Comparison of ENCODE assay signal across 21 mouse cellular contexts in the genomic region with DNA sequence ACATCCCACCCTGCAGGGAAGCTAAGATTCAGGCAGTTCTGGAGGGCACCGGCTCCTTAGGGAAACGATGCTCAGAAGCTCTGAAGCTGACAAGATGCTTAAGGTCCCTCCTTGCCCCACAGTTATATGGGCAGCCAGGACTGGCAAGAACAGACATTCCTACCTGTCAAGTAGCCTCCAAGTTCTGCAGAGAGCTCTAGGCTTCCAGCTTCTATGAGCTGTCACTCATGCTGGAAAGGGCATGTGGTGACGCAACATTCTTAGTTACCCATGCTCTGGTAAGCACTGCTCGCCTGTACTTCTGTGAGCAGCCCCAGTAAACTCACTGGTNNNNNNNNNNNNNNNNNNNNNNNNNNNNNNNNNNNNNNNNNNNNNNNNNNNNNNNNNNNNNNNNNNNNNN.
DNase-seq lines count a peak whose midpoint lies in the region; TF ChIP-seq lines count a peak whose summit lies in the region.
"Had no signal": no experiment of that assay in that cellular context is flagged by ENCODE, and none has a peak within 500 bp of the region (broad histone marks: within the 10 kb centered on the region; RNA-seq: fewer than 3 reads in every experiment).

No protein-coding gene starts in this region.

- peak; percentile 47 for DNase-seq in adrenal gland, adult 2 months
- no peak for DNase-seq in adrenal gland, adult 18-20 months (ENCODE audit: low spot score in 2 of 2)
- DNase-seq in heart, adult 11 months, result peak; percentile 45
- no peak for DNase-seq in heart, postnatal 10 days
- DNase-seq in lung, postnatal 36 days, result peak; percentile 19
- DNase-seq in lung, adult 18-20 months, result no peak
- DNase-seq in ovary, postnatal 10 days (ENCODE audit: low spot score), result no peak
- DNase-seq: adrenal gland, adult 8-10 months; B cell, adult 2 months; cerebellum, adult 11-12 months; cerebellum, adult 2 months; cerebellum, adult 9-10 months; cerebellum, postnatal 14 days; cerebellum, postnatal 36 days; embryo, embryonic 11 days had no signal

- no peak overlapping the region for H3ac ChIP-seq in C2C12 (ENCODE audit: control insufficient read depth, insufficient read length, low read depth)

- TF ChIP-seq CTCF in C2C12 (IDR thresholded peaks at IDR 0.05; ENCODE audit: control insufficient read depth, insufficient read depth, insufficient read length), result no peak

- no peaks in the 10 kb centered on the region for H3K27me3 ChIP-seq in C2C12 (ENCODE audit: control insufficient read depth, insufficient read depth, insufficient read length)
- H3K27me3 ChIP-seq: embryonic facial prominence, embryonic 13.5 days; embryonic facial prominence, embryonic 15.5 days; forebrain, embryonic 12.5 days had no signal

- no peak overlapping the region for H3K4me3 ChIP-seq in C2C12 (ENCODE audit: insufficient read depth, poor library complexity, severe bottlenecking)
- H3K4me3 ChIP-seq: embryonic facial prominence, embryonic 13.5 days; embryonic facial prominence, embryonic 15.5 days; erythroblast, embryonic 14.5 days; forebrain, embryonic 10.5 days; forebrain, embryonic 12.5 days had no signal

- H3K79me3 ChIP-seq in C2C12 (ENCODE audit: low read depth), result no peaks in the 10 kb centered on the region

- no peaks in the 10 kb centered on the region for H3K79me2 ChIP-seq in C2C12 (ENCODE audit: control insufficient read depth, insufficient read depth)

- no peaks in the 10 kb centered on the region for H3K36me3 ChIP-seq in C2C12 (ENCODE audit: control insufficient read depth, insufficient read depth)
- H3K36me3 ChIP-seq: embryonic facial prominence, embryonic 13.5 days; embryonic facial prominence, embryonic 15.5 days; forebrain, embryonic 10.5 days; forebrain, embryonic 12.5 days had no signal

- intact Hi-C loops in heart, postnatal 10 days (cut with DNase I), result no loop called here

TF ChIP-seq in C2C12, 6 proteins besides CTCF, POLR2A, EP300 and RAD21:
- TF ChIP-seq MYOD1 (IDR thresholded peaks at IDR 0.05; ENCODE audit: control insufficient read depth, insufficient read length, low read depth), result no peak
- TF ChIP-seq CEBPB (IDR thresholded peaks at IDR 0.05; ENCODE audit: low read depth), result peak; percentile 12

Comparison
In these comparisons a context has a peak if more than half of its experiments do, and no peak if none do; other contexts are left out.
1. DNase-seq: peak in adrenal gland, adult 2 months (single experiment), heart, adult 11 months (single experiment) and lung, postnatal 36 days (single experiment); none in adrenal gland, adult 18-20 months (0 of 2), heart, postnatal 10 days (0 of 2), lung, adult 18-20 months (0 of 2) and ovary, postnatal 10 days (single experiment).